18 mouse cellular contexts compared by ENCODE assay signal in genomic region chr11:23049642-23050041, GRCm38 (mm10). TPM values are rescaled to one million over a fixed set of nuclear protein-coding genes. Genes with fewer than 3 reads are reported as not detected.
"Had no signal": no experiment of that assay in that cellular context is flagged by ENCODE, and none has a peak within 500 bp of the region (broad histone marks: within the 10 kb centered on the region; RNA-seq: fewer than 3 reads in every experiment).

No protein-coding gene starts in this region.

- H3K27ac ChIP-seq: liver, embryonic 14.5 days; midbrain, embryonic 10.5 days; neural tube, embryonic 13.5 days; neural tube, embryonic 15.5 days had no signal

- H3K36me3 ChIP-seq: midbrain, embryonic 10.5 days; neural tube, embryonic 13.5 days; neural tube, embryonic 15.5 days had no signal

- H3K4me3 ChIP-seq: midbrain, embryonic 10.5 days; myocyte; neural tube, embryonic 13.5 days; neural tube, embryonic 15.5 days had no signal

- H3K9ac ChIP-seq: liver, embryonic 14.5 days; lung, embryonic 14.5 days; neural tube, embryonic 13.5 days; neural tube, embryonic 15.5 days had no signal

- H3K4me1 ChIP-seq: neural tube, embryonic 13.5 days had no signal

- H3K4me2 ChIP-seq: lung, embryonic 14.5 days; neural tube, embryonic 13.5 days; neural tube, embryonic 15.5 days had no signal

- DNase-seq: lung, adult 18-20 months; lung, embryonic 14.5 days; lung, postnatal 10 days; lung, postnatal 4 days; retina, postnatal 1 day; right cerebral cortex, adult 18-20 months; right cerebral cortex, postnatal 25 days; right cerebral cortex, postnatal 4 days; spleen, adult 18-20 months; thymus, adult 18-20 months; thymus, postnatal 14 days; thymus, postnatal 36 days had no signal

- H3K27me3 ChIP-seq: neural tube, embryonic 15.5 days had no signal

- H3K9me3 ChIP-seq: midbrain, embryonic 10.5 days; neural tube, embryonic 13.5 days; neural tube, embryonic 15.5 days had no signal

RNA-seq across cellular contexts. Expression of gene Fam161a, which starts 42.3 kb away (rescaled TPM):
- polyA plus RNA-seq: small intestine, adult 2 months had no signal
